Mouse (Mus musculus) bone marrow macrophage, adult 2 months (primary cell): ENCODE measurements around the gene Ube3c. TPM values are rescaled to one million over a fixed set of nuclear protein-coding genes. Genes with fewer than 3 reads are reported as not detected.
A peak's percentile ranks its signal among the peaks of the same experiment; 100 is the strongest.
"Not testable (repeated sequence)": the region's sequence is repeated elsewhere in the genome, so short reads cannot be mapped to it uniquely, and the experiment has no call there.

Source experiments
- H3K27ac ChIP-seq: 2 replicates; pipeline ENCODE4 v1.5.1; 2012; ENCODE audit warnings: low read depth, low read length; ENCODE audit not compliant: insufficient read depth
- H3K4me1 ChIP-seq: 2 replicates; pipeline ENCODE4 v1.6.1; 2012; ENCODE audit warnings: low read length; ENCODE audit not compliant: control insufficient read depth, insufficient read depth
- H3K4me3 ChIP-seq: 2 replicates; pipeline ENCODE4 v1.5.1; 2012; ENCODE audit warnings: mild to moderate bottlenecking, low read length, moderate library complexity; ENCODE audit not compliant: insufficient read depth
- CTCF ChIP-seq: IDR thresholded peaks from 2 replicates; pipeline ENCODE4 v1.5.1; 2012; ENCODE audit warnings: low read depth, mild to moderate bottlenecking, low read length, moderate library complexity
- POLR2A ChIP-seq: IDR thresholded peaks from 2 replicates; pipeline ENCODE4 v1.6.1; 2012; ENCODE audit warnings: mild to moderate bottlenecking, low read depth, low read length, borderline replicate concordance
- polyA plus RNA-seq: library from polyadenylated mRNA; stranded (reverse); fragments of >200 nt; gene quantifications from 2 replicates; pipeline ENCODE4 v1.2.4, GENCODE M21; 2012; ENCODE audit not compliant: missing spikeins, insufficient read depth, insufficient read length

The Ube3c gene
- polyA plus RNA-seq, result 11.5 and 15.9 TPM in 2 replicates

GRCm38 (mm10) chr5:29568848-29569377, at the start of gene Ube3c:
TSS of gene Ube3c (plus strand) at chr5:29569242.
- TF ChIP-seq CTCF (no peak), POLR2A (no peak)
- H3K4me3 ChIP-seq, result peak within 1 kb of the TSS; percentile 74
- H3K27ac ChIP-seq, result peak within 1 kb of the TSS; percentile 86
- H3K4me1 ChIP-seq, result peaks cover 5% of the 10 kb centered on the region

GRCm38 (mm10) chr5:29560111-29560510, 8.9 kb upstream of the Ube3c start:
- no peak for TF ChIP-seq POLR2A
- no peak for TF ChIP-seq CTCF
- Histone ChIP-seq H3K4me3 (no peak overlapping the region), H3K27ac (no peak overlapping the region), H3K4me1 (no peaks in the 10 kb centered on the region)

DNA sequence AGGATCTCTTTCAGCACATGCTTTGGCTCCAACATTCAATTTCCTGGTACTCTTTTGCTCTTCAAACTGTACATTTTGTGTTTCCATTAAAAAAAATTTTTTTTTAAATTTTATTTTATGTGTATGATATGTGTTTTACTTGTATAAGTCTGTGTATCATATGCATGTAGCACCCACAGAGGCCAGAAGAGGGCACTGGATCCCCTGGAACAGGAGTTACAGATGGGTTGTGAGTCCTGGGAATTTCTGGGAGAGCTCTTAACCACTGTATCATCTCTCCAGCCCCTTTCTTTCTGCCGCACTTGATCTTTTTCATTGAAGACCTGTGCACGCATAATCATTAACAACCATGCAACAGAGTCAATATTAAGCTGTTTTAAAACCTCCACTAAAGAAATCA, 8.4 kb upstream of the Ube3c start:
- H3K27ac ChIP-seq, result no peak overlapping the region
- TF ChIP-seq POLR2A (no peak), CTCF (no peak)
- no peaks in the 10 kb centered on the region for H3K4me1 ChIP-seq

DNA sequence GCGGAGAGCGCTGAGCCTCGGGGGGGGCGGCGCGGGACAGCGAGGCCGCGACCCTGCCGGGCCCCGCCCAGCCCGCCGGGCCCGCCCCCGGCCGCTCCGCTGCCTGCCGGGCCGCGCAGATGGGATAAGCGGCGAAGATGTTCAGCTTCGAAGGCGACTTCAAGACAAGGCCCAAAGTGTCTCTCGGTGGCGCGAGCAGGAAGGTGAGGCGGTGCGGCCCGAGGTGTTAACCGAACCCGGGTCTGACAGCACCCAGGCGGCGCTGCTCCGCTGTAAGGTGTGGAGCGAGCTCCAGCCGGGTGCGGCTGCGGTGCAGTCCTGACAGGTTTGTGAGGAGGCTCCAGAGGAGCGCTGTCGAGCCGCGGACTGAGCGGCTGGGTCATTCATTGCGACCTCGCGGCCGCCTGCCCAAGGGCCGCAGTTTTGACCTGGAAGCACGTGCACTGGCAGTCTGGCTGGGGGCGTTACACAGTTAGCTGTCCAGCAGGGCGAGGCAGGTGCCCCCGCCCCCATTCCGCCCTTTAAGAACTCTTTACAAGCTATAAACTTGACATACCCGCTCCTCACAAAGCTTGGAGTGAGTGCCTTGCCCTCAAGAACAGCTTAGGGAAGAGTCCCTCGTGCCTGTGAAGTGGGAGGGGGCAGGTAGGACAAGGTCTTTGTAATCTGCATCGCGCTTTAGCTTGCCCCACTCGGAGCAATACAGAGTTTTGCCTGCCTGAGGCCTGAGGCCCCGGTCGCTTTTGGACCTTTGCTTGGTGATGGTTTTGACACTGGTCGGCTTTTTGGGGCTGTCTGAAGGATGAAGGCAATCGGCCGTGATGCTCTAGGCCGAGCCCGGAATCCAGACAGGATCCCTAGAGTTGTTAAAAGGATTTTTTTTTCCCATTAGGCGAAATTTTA, 587 bp downstream of the Ube3c start:
- H3K4me3 ChIP-seq, result peak overlapping the region; percentile 74
- H3K4me1 ChIP-seq, result peaks cover 5% of the 10 kb centered on the region
- H3K27ac ChIP-seq, result peak overlapping the region; percentile 86
- TF ChIP-seq CTCF, result no peak
- TF ChIP-seq POLR2A, result no peak

More for the DNA sequence above, 8.4 kb upstream of the Ube3c start:
- no peak overlapping the region for H3K4me3 ChIP-seq

DNA sequence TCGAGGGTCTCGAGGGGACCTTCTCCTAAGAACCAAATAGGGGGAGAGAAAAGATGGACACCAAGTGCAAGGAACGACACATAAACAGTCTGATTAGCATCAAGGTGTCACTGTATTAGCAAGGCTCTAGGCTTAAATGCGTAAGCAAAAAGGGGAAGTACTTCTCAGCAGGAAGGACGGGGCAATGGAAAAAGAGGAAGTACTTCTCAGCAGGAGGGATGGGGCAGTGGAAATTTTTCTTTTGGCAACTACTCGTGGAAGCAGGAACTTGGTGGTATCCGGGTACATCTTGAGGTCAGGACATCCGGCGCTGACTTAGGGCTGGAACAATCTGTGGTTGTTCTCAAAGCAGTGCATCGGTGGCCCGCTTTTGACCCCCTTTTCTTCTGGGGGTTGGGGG, 5.2 kb downstream of the Ube3c start:
- not testable (repeated sequence) for H3K27ac ChIP-seq, H3K4me3 ChIP-seq, H3K4me1 ChIP-seq

GRCm38 (mm10) chr5:29575085-29575484, 6.0 kb downstream of the Ube3c start:
- Histone ChIP-seq H3K4me1 (peaks cover 5% of the 10 kb centered on the region), H3K27ac (no peak overlapping the region), H3K4me3 (no peak overlapping the region)
- TF ChIP-seq CTCF (no peak), POLR2A (no peak)

GRCm38 (mm10) chr5:29577795-29578631, 9.0 kb downstream of the Ube3c start:
- no peak for TF ChIP-seq POLR2A
- TF ChIP-seq CTCF, result no peak
- no peak overlapping the region for H3K27ac ChIP-seq
- H3K4me3 ChIP-seq, result no peak overlapping the region
- H3K4me1 ChIP-seq, result no peaks in the 10 kb centered on the region

- no peak overlapping the region for H3K4me3 ChIP-seq
- no peak overlapping the region for H3K27ac ChIP-seq
- no peaks in the 10 kb centered on the region for H3K4me1 ChIP-seq
- TF ChIP-seq POLR2A, result no peak
- TF ChIP-seq CTCF, result no peak
These were observed 15.0 kb downstream of the Ube3c start for GRCm38 (mm10) chr5:29583880-29584595.

GRCm38 (mm10) chr5:29592161-29592560, 23.1 kb downstream of the Ube3c start:
- H3K4me1 ChIP-seq, H3K4me3 ChIP-seq, H3K27ac ChIP-seq: not testable (repeated sequence)
